Mouse (Mus musculus) adrenal gland, postnatal 10 days (tissue): ENCODE data around the gene Tpm4. TPM values are rescaled to one million over a fixed set of nuclear protein-coding genes. Genes with fewer than 3 reads are reported as not detected.

Experiments used
- DNase-seq: peaks from one replicate; pipeline ENCODE4 v3.0.0; 2021; ENCODE audit warnings: mixed read lengths
- total RNA-seq, 2 experiments: library from RNA; stranded (reverse); gene quantifications; 2 replicates each; pipeline ENCODE4 v1.2.3; 2021

The Tpm4 gene
- total RNA-seq, 2 experiments from 2014 or later: 201 to 246 TPM

GRCm38 (mm10) chr8:72143256-72143824 lies 8.6 kb downstream of the Tpm4 start:
- DNase-seq: no peak

DNA sequence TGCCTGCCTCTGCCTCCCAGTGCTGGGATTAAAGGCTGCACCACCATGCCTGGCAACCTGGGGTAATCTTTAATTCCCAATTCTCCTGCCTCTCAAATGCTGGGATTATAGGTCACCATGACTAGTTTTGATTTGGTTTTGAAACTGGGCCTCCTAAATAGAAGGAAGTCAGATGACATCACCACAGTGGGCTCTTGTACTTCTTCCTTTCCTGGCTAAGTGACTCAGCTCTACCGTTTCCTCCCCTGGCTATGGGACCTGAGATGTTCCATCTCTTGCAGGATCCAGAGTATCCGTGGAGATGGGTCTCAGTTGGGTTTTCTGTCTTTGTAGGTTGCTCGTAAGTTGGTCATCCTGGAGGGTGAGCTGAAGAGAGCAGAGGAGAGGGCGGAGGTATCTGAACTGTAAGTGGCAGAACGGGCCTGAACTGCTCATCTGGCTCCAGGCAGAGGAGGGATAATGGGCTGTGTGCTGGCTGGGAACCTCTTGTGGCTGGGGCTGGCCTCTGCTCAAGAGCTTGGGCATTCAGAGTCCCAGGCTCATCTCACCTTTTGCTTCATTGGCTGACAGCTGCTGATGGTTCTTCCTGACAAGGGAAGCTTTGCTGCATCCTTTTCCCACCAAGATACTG lies 9.7 kb downstream of the Tpm4 start:
- DNase-seq: no peak

- no peak for DNase-seq
These were observed 10.7 kb downstream of the Tpm4 start for GRCm38 (mm10) chr8:72145511-72145910.

GRCm38 (mm10) chr8:72146056-72146455 lies 11.3 kb downstream of the Tpm4 start:
- DNase-seq: peak; percentile 75

DNA sequence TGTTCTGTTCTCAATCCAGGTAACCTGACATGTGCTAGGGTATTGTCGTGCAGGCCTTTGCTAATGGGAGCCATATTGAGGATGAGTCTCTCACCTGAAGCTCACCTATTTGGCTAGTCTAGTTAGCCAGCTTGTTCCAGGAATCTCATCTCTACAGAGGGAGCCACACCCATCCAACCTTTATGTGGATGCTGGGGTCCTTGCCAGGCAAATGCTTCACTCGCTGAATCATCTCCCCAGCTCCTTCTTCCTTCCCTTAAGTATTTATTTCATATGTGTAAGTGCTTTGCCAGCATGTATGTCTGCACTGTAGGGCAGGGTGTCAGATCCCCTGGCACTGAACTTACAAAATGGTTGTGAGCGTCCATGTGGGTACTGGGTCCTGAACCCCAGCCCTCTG lies 11.8 kb downstream of the Tpm4 start:
- no peak for DNase-seq

- no peak for DNase-seq
These were observed 12.5 kb downstream of the Tpm4 start for GRCm38 (mm10) chr8:72147266-72147665.

- DNase-seq: no peak
These were observed 14.3 kb downstream of the Tpm4 start for GRCm38 (mm10) chr8:72149056-72149455.

- DNase-seq: no peak
These were observed 16.8 kb downstream of the Tpm4 start for GRCm38 (mm10) chr8:72151418-72152078.

DNA sequence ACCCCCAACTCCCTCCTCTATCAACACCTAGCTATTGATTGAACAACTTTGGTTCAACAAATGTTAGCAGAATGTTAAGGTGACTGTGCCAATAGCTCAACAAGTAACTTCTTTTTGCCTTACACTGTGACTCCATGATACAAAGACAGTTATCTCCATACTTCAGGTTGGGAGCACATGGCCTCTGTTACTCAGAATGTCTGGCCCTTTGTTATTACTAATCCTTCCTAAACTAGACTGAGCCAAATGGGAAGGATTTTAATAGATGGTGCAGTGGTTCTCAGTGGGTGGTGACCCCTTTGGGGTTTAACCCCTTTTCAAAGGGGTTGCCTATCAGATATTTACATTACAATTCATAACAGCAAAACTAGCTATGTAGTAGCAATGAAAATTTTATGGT lies 18.6 kb downstream of the Tpm4 start:
- no peak for DNase-seq

- no peak for DNase-seq
These were observed 23.3 kb downstream of the Tpm4 start for GRCm38 (mm10) chr8:72158096-72158495.

DNA sequence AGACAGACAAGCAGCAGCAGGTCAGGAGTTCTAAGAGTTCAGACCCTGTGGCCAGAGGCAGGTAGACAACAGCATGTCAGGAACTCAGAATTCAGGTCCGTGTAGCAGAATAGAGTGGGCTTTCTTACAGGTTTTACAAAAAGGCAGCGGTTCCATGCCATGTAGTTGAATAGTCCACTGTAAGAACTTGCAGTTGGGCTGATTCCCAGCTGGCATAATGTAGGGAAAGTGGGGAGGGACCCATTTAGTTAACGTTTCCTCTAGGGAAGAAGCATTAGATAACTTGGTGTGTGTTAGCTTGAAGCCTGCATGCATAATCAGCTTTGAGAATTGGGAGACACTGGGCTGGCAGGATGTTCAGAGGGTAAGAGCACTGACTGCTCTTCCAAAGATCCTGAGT lies 24.0 kb downstream of the Tpm4 start:
- DNase-seq: peak; percentile 20

DNA sequence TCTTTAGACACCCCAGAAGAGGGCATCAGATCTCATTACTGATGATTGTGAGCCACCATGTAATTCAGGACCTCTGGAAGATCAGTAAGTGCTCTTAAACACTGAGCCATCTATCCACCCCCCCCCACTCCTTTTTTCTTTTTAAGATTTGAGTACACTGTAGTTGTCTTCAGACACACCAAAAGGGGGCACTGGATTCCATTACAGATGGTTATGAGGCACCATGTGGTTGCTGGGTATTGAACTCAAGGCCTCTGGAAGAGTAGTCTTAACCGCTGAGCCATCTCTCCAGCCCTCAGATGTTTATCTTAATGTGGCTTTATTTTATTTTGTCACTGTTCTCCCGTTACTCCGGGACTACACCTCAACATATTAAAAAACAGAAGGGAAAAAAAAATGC lies 25.2 kb downstream of the Tpm4 start:
- no peak for DNase-seq

GRCm38 (mm10) chr8:72160707-72161697 lies 26.2 kb downstream of the Tpm4 start, which contains the start of gene Rab8a:
Gene Rab8a (plus strand): TSS chr8:72161200.
- peak; percentile 100 for DNase-seq

DNA sequence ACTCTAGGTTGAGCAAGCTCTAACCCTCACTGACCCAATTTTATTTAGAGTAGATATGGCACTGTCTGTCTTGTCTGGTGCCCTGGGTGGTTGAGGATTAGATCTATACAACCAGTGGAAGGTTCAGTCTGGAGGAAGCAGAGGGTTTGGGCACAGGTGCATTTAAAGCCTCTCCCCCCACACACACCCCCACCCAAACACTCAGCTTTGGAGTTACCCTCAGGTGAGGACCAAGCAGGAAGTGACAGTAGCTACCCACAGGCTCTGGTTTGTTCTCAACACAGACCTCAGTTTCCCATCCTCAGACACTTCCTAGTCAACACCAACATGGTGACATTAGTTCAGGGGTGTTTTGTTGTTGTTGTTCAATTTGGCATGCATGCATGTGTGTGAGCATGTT lies 28.0 kb downstream of the Tpm4 start:
- DNase-seq: no peak

DNA sequence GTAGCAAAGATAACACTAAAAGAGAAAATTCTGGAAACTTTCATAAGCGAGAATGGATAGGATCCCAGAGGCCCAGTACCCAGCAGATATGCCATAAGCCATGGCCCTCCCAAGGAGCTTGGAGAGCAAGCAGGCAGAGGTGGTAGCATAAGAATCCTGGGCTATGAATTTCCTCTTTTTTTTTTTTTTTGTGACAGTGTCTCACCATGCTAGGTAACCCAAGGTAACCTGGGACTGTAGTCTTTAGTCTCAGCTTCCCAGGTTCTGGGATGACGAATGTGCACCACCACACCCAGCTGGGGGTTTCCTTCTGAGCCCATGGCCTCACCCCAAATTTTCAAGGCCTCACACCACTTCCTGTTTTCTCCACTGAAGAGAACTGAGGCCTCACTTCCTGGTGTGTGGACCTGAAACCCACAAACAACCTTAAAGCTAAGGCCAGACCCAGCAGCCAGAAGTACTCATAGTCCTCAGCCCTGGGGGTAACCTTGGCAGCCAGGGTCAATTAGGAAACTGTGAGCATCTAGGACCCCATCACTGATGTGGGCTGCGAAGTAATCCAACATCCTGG lies 34.4 kb downstream of the Tpm4 start:
- no peak for DNase-seq

DNA sequence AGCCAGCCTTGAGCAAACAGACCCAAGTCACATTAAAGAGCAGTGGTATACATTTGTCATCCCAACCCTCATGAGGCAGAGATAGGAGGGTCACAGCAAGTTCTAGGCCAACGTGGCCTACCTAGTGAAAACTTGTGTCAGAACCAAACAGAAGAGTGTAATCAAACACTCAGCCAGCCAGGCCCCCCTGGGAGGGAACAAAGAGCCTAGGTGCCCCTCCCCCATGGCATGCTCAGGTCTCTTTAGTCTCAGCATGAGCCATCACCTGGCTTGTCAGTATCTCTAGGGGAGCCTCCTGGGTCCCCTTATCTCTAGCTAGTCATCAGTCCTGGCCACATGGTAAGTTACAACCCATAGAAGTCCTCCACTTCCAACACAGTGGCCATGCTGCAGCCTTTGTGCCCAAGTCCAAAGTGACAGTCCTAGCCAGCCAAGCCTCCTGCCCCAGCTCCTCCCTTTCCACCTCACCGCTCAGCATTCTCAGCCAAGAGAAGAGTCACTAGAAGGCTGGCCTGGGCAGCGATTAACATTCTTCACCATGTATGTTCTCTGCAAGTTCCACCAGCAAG lies 35.0 kb downstream of the Tpm4 start:
- no peak for DNase-seq

DNA sequence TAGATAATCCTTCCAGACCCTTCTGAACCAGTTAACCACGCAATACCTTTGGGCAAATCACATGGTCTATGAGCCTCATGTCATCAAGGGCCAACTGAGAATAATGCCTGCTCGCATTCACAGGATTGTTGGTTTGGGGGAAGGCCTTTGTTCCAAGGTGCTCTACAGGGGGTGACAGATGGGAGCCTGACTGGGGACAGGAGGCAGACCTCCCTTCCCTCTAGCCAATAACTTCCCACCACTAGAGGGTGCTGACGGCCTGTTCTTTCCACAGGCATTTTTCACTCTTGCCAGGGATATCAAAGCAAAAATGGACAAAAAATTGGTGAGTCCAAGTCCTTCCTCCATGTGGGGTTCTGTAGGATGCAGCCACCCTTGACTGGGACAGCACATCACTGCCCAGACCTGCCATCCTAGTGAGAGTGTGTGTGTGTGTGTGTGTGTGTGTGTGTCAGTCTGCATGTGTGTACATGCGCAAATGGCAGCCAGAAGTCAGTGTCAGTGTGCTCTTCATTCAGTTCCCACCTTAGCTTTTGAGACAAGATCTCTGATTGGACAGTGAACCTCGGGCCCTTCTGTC lies 42.7 kb downstream of the Tpm4 start:
- peak; percentile 86 for DNase-seq

GRCm38 (mm10) chr8:72183554-72184202 lies 48.9 kb downstream of the Tpm4 start:
- peak; percentile 28 for DNase-seq

GRCm38 (mm10) chr8:72187793-72188331 lies 53.1 kb downstream of the Tpm4 start:
- no peak for DNase-seq

- DNase-seq: no peak
These were observed 54.8 kb downstream of the Tpm4 start, which contains the start of gene Hsh2d for GRCm38 (mm10) chr8:72189417-72190214. Gene Hsh2d (plus strand): TSS chr8:72189638.
